Mouse (Mus musculus) cerebellum, adult 11-12 months (tissue): ENCODE measurements around the gene Btrc.
A peak's percentile ranks its signal among the peaks of the same experiment; 100 is the strongest.
"Not testable (repeated sequence)": the region's sequence is repeated elsewhere in the genome, so short reads cannot be mapped to it uniquely, and the experiment has no call there.

Experiments
- DNase-seq: peaks from one replicate; pipeline ENCODE4 v3.0.0; 2022

The Btrc gene

DNA sequence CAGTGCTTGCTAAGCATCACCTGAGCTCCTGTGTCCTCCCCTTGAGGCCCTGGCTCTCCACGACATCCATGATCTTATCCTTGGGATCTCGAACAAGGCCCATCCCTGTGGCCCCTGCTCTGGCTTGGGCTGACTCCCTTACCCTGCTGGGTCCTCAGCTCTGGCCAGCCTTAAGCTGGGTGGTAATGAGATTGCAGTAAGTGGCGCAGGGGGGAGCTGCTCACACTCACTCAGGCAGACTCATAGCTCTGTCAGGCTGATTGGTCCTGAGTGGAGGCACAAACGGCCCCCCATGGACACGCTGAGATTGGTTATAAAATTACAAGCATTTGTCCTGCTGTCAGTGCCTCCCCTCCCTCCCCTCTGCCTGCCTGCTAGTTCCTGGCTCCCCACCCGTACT is 172.4 kb downstream of the Btrc start:
- DNase-seq, result no peak

- no peak for DNase-seq
Observed at GRCm38 (mm10) chr19:45537505-45537904, 174.0 kb downstream of the Btrc start.

DNA sequence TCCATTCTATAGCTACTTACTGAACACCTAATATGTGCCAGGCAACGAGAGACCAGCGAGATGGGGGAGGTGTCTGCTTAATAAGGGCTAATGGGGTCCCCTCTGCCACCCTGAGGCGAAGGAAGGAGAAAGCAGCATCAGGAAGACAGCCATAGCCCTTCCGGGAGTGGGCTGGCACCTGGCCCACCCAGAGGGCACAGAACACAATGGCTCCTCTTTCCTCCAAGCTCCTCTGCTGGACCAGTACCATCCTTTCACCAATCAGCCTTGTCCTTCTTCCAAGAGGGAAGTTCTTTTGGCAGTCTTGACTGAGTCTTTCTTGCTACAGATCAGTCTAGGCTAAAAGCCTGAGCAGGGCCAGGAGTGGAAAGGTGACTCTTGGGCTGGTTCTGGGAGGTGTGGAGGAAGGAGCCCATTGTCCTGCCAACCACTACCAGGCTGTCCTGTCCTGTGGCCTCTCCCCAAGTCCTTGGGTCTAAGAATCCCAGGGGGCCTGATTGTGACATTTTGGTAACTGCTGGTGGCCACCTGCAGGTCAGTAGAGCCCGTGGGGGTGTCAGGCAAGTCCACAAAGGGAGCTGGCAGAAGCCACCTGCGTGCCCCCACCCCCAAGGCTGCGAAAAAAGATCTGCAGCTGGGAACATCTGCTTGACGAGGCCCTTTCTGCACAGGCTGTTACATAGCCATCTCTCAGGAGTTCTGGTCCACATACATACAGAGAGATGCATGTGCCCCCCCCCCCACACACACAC is 177.3 kb downstream of the Btrc start:
- DNase-seq, result no peak

DNA sequence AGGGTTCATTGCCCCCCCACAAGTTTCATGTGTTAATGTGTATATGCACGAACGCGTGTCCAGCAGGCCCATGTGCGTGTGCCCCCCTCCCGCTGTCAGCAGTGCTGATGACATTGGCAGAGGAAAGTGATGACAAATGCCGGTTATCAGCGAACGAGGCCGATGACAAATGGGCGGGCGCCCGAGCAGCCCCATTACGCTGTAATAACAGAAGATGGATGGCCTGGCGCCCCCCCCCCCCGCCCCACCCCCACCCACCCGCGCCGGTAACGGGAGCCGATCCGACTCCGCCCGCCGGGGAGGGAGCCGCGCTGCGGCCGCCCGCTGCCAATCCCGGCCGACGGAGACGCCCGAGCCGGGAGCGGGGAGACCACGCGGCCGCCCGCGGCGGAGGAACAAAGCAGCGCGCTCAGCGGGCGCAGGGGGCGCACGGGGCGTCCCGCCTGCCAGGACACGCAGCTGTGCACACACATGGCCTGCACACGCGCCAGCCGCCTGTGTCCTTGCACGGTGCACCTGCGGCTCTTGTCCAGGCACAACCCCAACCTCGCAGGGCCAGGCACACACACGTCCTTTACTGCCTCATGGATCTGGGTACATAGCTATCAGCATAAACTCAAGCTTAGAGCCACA is 178.0 kb downstream of the Btrc start:
- DNase-seq, result no peak

- no peak for DNase-seq
Observed at GRCm38 (mm10) chr19:45542061-45542460, 178.5 kb downstream of the Btrc start.

- DNase-seq, result no peak
Observed at GRCm38 (mm10) chr19:45544152-45544924, 180.8 kb downstream of the Btrc start.

- DNase-seq, result peak; percentile 78
Observed at GRCm38 (mm10) chr19:45544925-45545321, 181.4 kb downstream of the Btrc start.

DNA sequence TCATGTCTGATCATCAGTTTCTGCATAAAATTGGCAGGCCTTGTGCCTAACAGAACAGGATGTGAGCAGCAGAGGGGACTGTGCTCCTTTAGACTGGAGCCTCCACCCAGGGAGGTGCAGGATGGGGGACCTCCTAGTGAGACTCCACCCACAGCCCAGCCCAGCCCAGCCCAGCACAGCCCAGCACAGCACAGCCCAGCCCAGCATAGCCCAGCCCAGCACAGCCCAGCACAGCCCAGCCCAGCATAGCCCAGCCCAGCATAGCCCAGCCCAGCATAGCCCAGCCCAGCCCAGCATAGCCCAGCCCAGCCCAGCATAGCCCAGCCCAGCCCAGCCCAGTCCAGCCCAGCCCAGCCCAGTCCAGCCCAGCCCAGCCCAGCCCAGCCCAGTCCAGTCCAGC is 184.7 kb downstream of the Btrc start:
- DNase-seq, result not testable (repeated sequence)

DNA sequence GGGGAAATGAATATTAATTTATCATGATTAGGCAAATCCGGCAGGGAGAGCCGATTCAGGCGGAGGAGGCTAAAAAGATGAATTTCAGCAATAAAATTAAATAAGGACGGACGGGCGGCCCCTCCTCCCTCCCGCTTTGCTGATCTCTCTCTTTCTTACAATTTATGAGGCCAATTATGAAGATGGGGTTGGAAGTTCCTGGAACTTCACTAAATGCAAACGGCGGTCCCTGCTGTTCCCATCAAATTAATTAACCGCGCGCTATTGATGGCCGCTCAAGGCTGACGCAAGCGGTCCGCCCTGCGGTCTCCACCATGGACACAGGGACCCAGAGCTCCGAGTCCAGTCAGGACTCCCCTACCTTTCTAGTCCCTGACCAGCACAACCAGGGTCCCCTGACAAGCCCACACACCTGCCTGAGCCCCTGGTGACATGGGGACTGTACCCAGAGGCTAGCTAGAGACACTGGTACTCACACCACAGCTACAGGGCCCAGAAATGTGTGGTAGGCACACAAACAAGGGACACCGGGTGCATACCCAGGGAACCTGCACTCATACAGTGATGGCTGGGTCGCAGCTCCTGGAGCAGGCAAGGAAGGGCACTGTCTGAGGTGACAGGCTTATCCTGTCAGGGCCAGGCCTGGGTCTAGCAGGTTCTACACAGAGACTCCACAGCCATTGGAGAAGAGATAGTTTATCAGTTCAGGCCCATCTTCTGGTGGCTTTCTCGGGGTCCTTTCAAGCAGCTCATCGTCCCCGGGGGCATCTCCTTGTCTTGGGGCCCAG is 185.8 kb downstream of the Btrc start:
- DNase-seq, result no peak

GRCm38 (mm10) chr19:45549948-45550347 is 186.4 kb downstream of the Btrc start:
- no peak for DNase-seq

GRCm38 (mm10) chr19:45552187-45552586 is 188.7 kb downstream of the Btrc start:
- DNase-seq, result no peak

GRCm38 (mm10) chr19:45554136-45554535 is 190.6 kb downstream of the Btrc start:
- no peak for DNase-seq

GRCm38 (mm10) chr19:45560153-45560890 is 196.8 kb downstream of the Btrc start, which contains the start of the genes Poll and Gm17018:
TSS of gene Poll (minus strand) at chr19:45560531.
TSS of gene Gm17018 (plus strand) at chr19:45560615.
- peak; percentile 79 for DNase-seq

- DNase-seq, result peak; percentile 41
Observed at GRCm38 (mm10) chr19:45565925-45566715, 202.6 kb downstream of the Btrc start.

GRCm38 (mm10) chr19:45567367-45567766 is 203.8 kb downstream of the Btrc start:
- DNase-seq, result no peak

GRCm38 (mm10) chr19:45573033-45573432 is 209.5 kb downstream of the Btrc start:
- peak; percentile 7 for DNase-seq

- peak; percentile 71 for DNase-seq
Observed at GRCm38 (mm10) chr19:45573861-45574267, 210.3 kb downstream of the Btrc start.

- DNase-seq, result no peak
Observed at GRCm38 (mm10) chr19:45574339-45574898, 210.9 kb downstream of the Btrc start.

DNA sequence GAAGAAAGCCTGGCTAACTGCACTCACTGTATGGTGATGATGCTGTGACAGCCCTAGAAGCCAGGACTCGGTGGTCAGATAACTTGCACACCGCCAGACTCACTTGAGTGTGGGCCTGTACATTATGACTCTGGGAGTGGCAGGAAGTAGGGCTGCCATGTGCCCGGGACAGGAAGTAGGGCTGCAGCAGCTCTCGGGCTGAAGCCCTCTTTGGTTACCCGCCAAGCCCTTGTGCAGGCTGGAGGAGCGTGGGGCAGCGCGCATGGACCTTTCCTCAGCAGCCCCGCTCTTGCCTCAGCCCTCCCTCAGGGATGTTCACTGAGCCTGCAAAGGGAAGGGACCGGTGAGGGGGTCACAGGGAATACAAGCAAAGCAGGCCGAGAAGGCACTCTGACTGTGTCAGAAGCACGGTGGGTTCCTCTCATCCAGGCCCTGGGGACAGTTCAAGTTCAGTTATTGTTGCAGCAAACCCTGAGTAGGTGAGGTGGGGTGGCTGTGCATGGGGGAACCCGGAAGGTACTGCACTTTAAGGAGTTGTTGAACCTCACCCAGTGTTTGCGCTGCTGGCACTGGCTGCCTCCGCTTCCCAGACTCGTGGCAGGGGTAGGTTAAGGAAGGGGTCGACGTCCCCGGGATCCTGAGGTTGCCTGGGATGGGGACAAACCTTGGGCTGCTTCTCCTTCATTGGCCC is 211.6 kb downstream of the Btrc start:
- no peak for DNase-seq

DNA sequence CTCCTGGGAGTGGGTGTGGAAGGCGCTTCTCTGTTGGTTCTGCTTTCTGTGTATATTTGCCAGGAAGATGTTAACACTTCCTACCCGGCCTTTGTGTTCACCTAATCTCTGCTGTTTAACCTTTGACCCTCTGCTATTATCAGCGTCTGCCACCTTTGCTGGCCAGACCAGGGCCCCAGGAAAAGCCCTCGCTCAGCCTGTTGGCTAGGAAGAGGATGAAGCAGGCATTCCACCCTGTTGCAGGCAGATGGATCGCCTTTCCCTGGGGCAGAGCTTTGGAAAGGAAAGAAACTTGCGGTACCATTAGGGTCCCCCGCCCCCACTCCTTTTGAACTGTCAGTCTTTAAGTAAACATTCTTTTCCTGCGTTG is 212.1 kb downstream of the Btrc start:
- DNase-seq, result no peak
